Mouse (Mus musculus) limb, embryonic 12.5 days (tissue): ENCODE measurements around the gene Cblb. TPM values are rescaled to one million over a fixed set of nuclear protein-coding genes. Genes with fewer than 3 reads are reported as not detected.

Experiments
- ATAC-seq: fragments of 200-750 bp; cut with Nextera tagmentation; 2 replicates; pipeline ENCODE4 v1.8.0; 2017; ENCODE audit warnings: low read depth, moderate TSS enrichment; ENCODE audit not compliant: insufficient number of reproducible peaks, insufficient read depth, low FRiP score, low TSS enrichment
- H3K27ac ChIP-seq: fragments of 300-500 bp; sonication (generic); 2 replicates; pipeline ENCODE4 v1.5.1; 2016; ENCODE audit warnings: mild to moderate bottlenecking, moderate library complexity
- H3K27me3 ChIP-seq: fragments of 300-500 bp; sonication (generic); 2 replicates; pipeline ENCODE4 v1.6.1; 2016; ENCODE audit warnings: mild to moderate bottlenecking, moderate library complexity
- H3K36me3 ChIP-seq: fragments of 300-500 bp; sonication (generic); 2 replicates; pipeline ENCODE4 v1.6.1; 2016; ENCODE audit warnings: mild to moderate bottlenecking, moderate library complexity
- H3K4me1 ChIP-seq: fragments of 300-500 bp; sonication (generic); replicated peaks from 2 replicates; pipeline ENCODE4 v1.6.1; 2016
- H3K4me2 ChIP-seq: fragments of 300-500 bp; sonication (generic); 2 replicates; pipeline ENCODE4 v1.6.1; 2016; ENCODE audit warnings: mild to moderate bottlenecking, moderate library complexity
- H3K4me3 ChIP-seq: fragments of 300-500 bp; sonication (generic); replicated peaks from 2 replicates; pipeline ENCODE4 v1.5.1; 2016; ENCODE audit warnings: mild to moderate bottlenecking
- H3K9ac ChIP-seq: fragments of 300-500 bp; sonication (generic); replicated peaks from 2 replicates; pipeline ENCODE4 v1.6.1; 2016; ENCODE audit warnings: mild to moderate bottlenecking, moderate library complexity
- H3K9me3 ChIP-seq: fragments of 300-500 bp; sonication (generic); 2 replicates; pipeline ENCODE4 v1.6.1; 2016; ENCODE audit warnings: mild to moderate bottlenecking, moderate library complexity
- WGBS: fragments of 180-500 bp; shearing (Covaris S2); methylation state at CpG from one replicate; pipeline ENCODE4 v1.1.7; 2016; 5-methylcytosine and 5-hydroxymethylcytosine counted together
- polyA plus RNA-seq: library from polyadenylated mRNA; unstranded; fragments of >200 nt; fragmentation: Nextera tagmentation; extraction: Ambion mirVana; gene quantifications from 2 replicates; pipeline ENCODE4 v1.2.1, GENCODE M21; 2016

Cblb gene
- polyA plus RNA-seq, 1 experiment from 2014 or later, result 21.4 TPM

- Histone ChIP-seq H3K36me3 (no peaks in the 10 kb centered on the region), H3K9ac (no peak overlapping the region), H3K4me2 (no peak overlapping the region), H3K9me3 (no peaks in the 10 kb centered on the region), H3K4me3 (no peak overlapping the region), H3K4me1 (no peaks in the 10 kb centered on the region; the same call in 1 of the 2 replicates), H3K27me3 (no peaks in the 10 kb centered on the region), H3K27ac (no peak overlapping the region)
- WGBS, result 79% methylated on average over 3 of the region's 3 CpGs
- no peak for ATAC-seq
Measured at GRCm38 (mm10) chr16:52012984-52013383, 18.0 kb upstream of the Cblb start.

GRCm38 (mm10) chr16:52013812-52014211 is 17.2 kb upstream of the Cblb start:
- no peak overlapping the region for H3K9ac ChIP-seq
- H3K27me3 ChIP-seq, result no peaks in the 10 kb centered on the region
- no peak for ATAC-seq
- no peaks in the 10 kb centered on the region for H3K36me3 ChIP-seq
- H3K4me2 ChIP-seq, result no peak overlapping the region
- H3K9me3 ChIP-seq, result no peaks in the 10 kb centered on the region
- H3K4me3 ChIP-seq, result no peak overlapping the region
- 91% methylated on average over 2 of the region's 2 CpGs for WGBS
- no peaks in the 10 kb centered on the region for H3K4me1 ChIP-seq
- H3K27ac ChIP-seq, result no peak overlapping the region

GRCm38 (mm10) chr16:52023417-52023816 is 7.6 kb upstream of the Cblb start:
- H3K4me1 ChIP-seq, result no peaks in the 10 kb centered on the region
- H3K27me3 ChIP-seq, result no peaks in the 10 kb centered on the region
- H3K9ac ChIP-seq, result no peak overlapping the region
- H3K4me2 ChIP-seq, result no peak overlapping the region
- H3K9me3 ChIP-seq, result no peaks in the 10 kb centered on the region
- 66% methylated on average over 5 of the region's 5 CpGs for WGBS
- no peak overlapping the region for H3K27ac ChIP-seq
- no peaks in the 10 kb centered on the region for H3K36me3 ChIP-seq
- H3K4me3 ChIP-seq, result no peak overlapping the region
- no peak for ATAC-seq

- Histone ChIP-seq H3K4me1 (no peaks in the 10 kb centered on the region), H3K4me2 (no peak overlapping the region), H3K36me3 (no peaks in the 10 kb centered on the region), H3K27me3 (no peaks in the 10 kb centered on the region), H3K27ac (no peak overlapping the region), H3K9ac (no peak overlapping the region), H3K9me3 (no peaks in the 10 kb centered on the region), H3K4me3 (no peak overlapping the region)
- WGBS, result 90% methylated on average over 4 of the region's 4 CpGs
- no peak for ATAC-seq
Measured at GRCm38 (mm10) chr16:52027326-52027725, 3.7 kb upstream of the Cblb start.

GRCm38 (mm10) chr16:52029001-52029400 is 2.0 kb upstream of the Cblb start:
- Histone ChIP-seq H3K27ac (no peak overlapping the region), H3K9ac (no peak overlapping the region), H3K27me3 (no peaks in the 10 kb centered on the region), H3K36me3 (peaks cover 2% of the 10 kb centered on the region; the same call in 1 of the 2 replicates), H3K4me2 (no peak overlapping the region), H3K9me3 (no peaks in the 10 kb centered on the region), H3K4me3 (no peak overlapping the region), H3K4me1 (peaks cover 9% of the 10 kb centered on the region)
- ATAC-seq, result no peak
- WGBS, result 85% methylated on average over 3 of the region's 3 CpGs

GRCm38 (mm10) chr16:52031712-52032251 is 757 bp downstream of the Cblb start:
- H3K27ac ChIP-seq, result peak overlapping the region; percentile 98
- no peaks in the 10 kb centered on the region for H3K9me3 ChIP-seq
- ATAC-seq, result peak; percentile 67
- no peaks in the 10 kb centered on the region for H3K27me3 ChIP-seq
- peaks cover 32% of the 10 kb centered on the region for H3K4me1 ChIP-seq
- peak overlapping the region; percentile 88 for H3K4me3 ChIP-seq
- under 1% methylated on average over 37 of the region's 37 CpGs for WGBS
- H3K9ac ChIP-seq, result peak overlapping the region; percentile 97
- H3K4me2 ChIP-seq, result peak overlapping the region; percentile 64
- peaks cover 29% of the 10 kb centered on the region for H3K36me3 ChIP-seq

GRCm38 (mm10) chr16:52032376-52033330 is 1.6 kb downstream of the Cblb start:
- Histone ChIP-seq H3K36me3 (peaks cover 33% of the 10 kb centered on the region), H3K9ac (peak overlapping the region; percentile 97), H3K4me1 (peaks cover 37% of the 10 kb centered on the region), H3K9me3 (no peaks in the 10 kb centered on the region), H3K27ac (peak overlapping the region; percentile 98), H3K4me3 (peak overlapping the region; percentile 88), H3K27me3 (no peaks in the 10 kb centered on the region), H3K4me2 (peak overlapping the region; percentile 64)
- 16% methylated on average over 29 of the region's 29 CpGs for WGBS
- no peak for ATAC-seq

- no peaks in the 10 kb centered on the region for H3K9me3 ChIP-seq
- 92% methylated on average over 4 of the region's 4 CpGs for WGBS
Measured at GRCm38 (mm10) chr16:52033381-52034315, 2.6 kb downstream of the Cblb start.

GRCm38 (mm10) chr16:52034356-52034755 is 3.3 kb downstream of the Cblb start:
- 89% methylated on average over 5 of the region's 5 CpGs for WGBS
- H3K4me2 ChIP-seq, result peak overlapping the region; percentile 31
- H3K4me3 ChIP-seq, result no peak overlapping the region
- no peak overlapping the region for H3K27ac ChIP-seq
- peaks cover 40% of the 10 kb centered on the region for H3K4me1 ChIP-seq
- H3K9ac ChIP-seq, result no peak overlapping the region
- no peak for ATAC-seq
- H3K9me3 ChIP-seq, result no peaks in the 10 kb centered on the region
- peaks cover 42% of the 10 kb centered on the region for H3K36me3 ChIP-seq
- H3K27me3 ChIP-seq, result no peaks in the 10 kb centered on the region

More at GRCm38 (mm10) chr16:52033381-52034315, 2.6 kb downstream of the Cblb start:
- H3K9ac ChIP-seq, result no peak overlapping the region
- H3K27ac ChIP-seq, result no peak overlapping the region
- H3K4me1 ChIP-seq, result peaks cover 37% of the 10 kb centered on the region
- H3K4me2 ChIP-seq, result peak overlapping the region; percentile 64
- H3K27me3 ChIP-seq, result no peaks in the 10 kb centered on the region
- peaks cover 42% of the 10 kb centered on the region for H3K36me3 ChIP-seq
- no peak for ATAC-seq
- peak overlapping the region; percentile 88 for H3K4me3 ChIP-seq

GRCm38 (mm10) chr16:52036295-52036694 is 5.3 kb downstream of the Cblb start:
- WGBS, result 80% methylated on average over 3 of the region's 3 CpGs
- Histone ChIP-seq H3K27ac (no peak overlapping the region), H3K4me3 (no peak overlapping the region), H3K27me3 (no peaks in the 10 kb centered on the region), H3K4me2 (no peak overlapping the region), H3K9me3 (no peaks in the 10 kb centered on the region), H3K36me3 (peaks cover 47% of the 10 kb centered on the region), H3K9ac (no peak overlapping the region), H3K4me1 (peaks cover 44% of the 10 kb centered on the region)
- ATAC-seq, result no peak

GRCm38 (mm10) chr16:52038283-52038682 is 7.3 kb downstream of the Cblb start:
- no peaks in the 10 kb centered on the region for H3K27me3 ChIP-seq
- ATAC-seq, result no peak
- H3K9me3 ChIP-seq, result no peaks in the 10 kb centered on the region
- peaks cover 47% of the 10 kb centered on the region for H3K36me3 ChIP-seq
- no peak overlapping the region for H3K4me2 ChIP-seq
- no peak overlapping the region for H3K4me3 ChIP-seq
- no peak overlapping the region for H3K27ac ChIP-seq
- H3K9ac ChIP-seq, result no peak overlapping the region
- WGBS, result 95% methylated on average over 4 of the region's 4 CpGs
- H3K4me1 ChIP-seq, result peaks cover 47% of the 10 kb centered on the region
